Mouse (Mus musculus) embryonic facial prominence, embryonic 15.5 days (tissue): ENCODE measurements around the gene Gm17482. TPM values are rescaled to one million over a fixed set of nuclear protein-coding genes. Genes with fewer than 3 reads are reported as not detected.

Experiments used
- ATAC-seq: fragments of 200-750 bp; cut with Nextera tagmentation; 2 replicates; pipeline ENCODE4 v1.8.0; 2017; ENCODE audit warnings: low read depth, moderate TSS enrichment; ENCODE audit not compliant: insufficient number of reproducible peaks, low FRiP score, low TSS enrichment
- H3K27ac ChIP-seq: fragments of 300-500 bp; sonication (generic); replicated peaks from 2 replicates; pipeline ENCODE4 v1.5.1; 2015; ENCODE audit warnings: mild to moderate bottlenecking, inconsistent platforms
- H3K27me3 ChIP-seq: fragments of 300-500 bp; sonication (generic); 2 replicates; pipeline ENCODE4 v1.6.1; 2015; ENCODE audit warnings: inconsistent platforms
- H3K36me3 ChIP-seq: fragments of 300-500 bp; sonication (generic); 2 replicates; pipeline ENCODE4 v1.6.1; 2015; ENCODE audit warnings: mild to moderate bottlenecking, inconsistent platforms
- H3K4me1 ChIP-seq: fragments of 300-500 bp; sonication (generic); 2 replicates; pipeline ENCODE4 v1.6.1; 2015; ENCODE audit warnings: inconsistent platforms
- H3K4me2 ChIP-seq: fragments of 300-500 bp; sonication (generic); replicated peaks from 2 replicates; pipeline ENCODE4 v1.6.1; 2015; ENCODE audit warnings: mild to moderate bottlenecking, inconsistent platforms
- H3K4me3 ChIP-seq: fragments of 300-500 bp; sonication (generic); replicated peaks from 2 replicates; pipeline ENCODE4 v1.5.1; 2015; ENCODE audit warnings: mild to moderate bottlenecking, inconsistent platforms
- H3K9ac ChIP-seq: fragments of 300-500 bp; sonication (generic); 2 replicates; pipeline ENCODE4 v1.6.1; 2015; ENCODE audit warnings: inconsistent platforms
- H3K9me3 ChIP-seq: fragments of 300-500 bp; sonication (generic); replicated peaks from 2 replicates; pipeline ENCODE4 v1.6.1; 2016; ENCODE audit warnings: inconsistent platforms
- WGBS: fragments of 180-500 bp; shearing (Covaris S2); methylation state at CpG from one replicate; pipeline ENCODE4 v1.1.7; 2015; 5-methylcytosine and 5-hydroxymethylcytosine counted together
- polyA plus RNA-seq: library from polyadenylated mRNA; unstranded; fragments of >200 nt; fragmentation: Nextera tagmentation; extraction: Ambion mirVana; gene quantifications from 2 replicates; pipeline ENCODE4 v1.2.1, GENCODE M21; 2015

Gm17482 gene
- polyA plus RNA-seq, 1 experiment from 2014 or later = not detected

DNA sequence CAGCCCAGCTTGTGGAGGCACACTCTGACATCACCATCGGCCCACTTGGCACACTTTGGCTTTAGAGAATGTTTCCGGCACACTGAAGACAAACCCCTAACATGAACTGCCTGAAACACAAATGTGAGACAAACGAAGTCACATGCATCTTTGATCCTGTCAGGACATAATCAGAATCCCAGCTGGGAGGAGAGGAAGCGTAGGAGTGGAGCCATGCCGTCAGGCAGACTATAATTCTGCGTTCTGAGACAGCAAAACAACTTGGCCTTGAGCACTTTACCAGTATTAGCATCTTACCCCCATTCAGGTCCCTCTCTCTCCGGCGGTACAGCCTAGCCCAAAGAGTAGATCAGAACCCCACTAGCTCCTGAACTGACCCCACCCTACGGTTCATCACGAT, 46.2 kb downstream of the Gm17482 start:
- Histone ChIP-seq H3K27me3 (no peaks in the 10 kb centered on the region), H3K36me3 (no peaks in the 10 kb centered on the region), H3K4me2 (no peak overlapping the region), H3K9me3 (no peaks in the 10 kb centered on the region), H3K4me3 (no peak overlapping the region), H3K27ac (no peak overlapping the region), H3K4me1 (peaks cover 10% of the 10 kb centered on the region; the same call in 1 of the 2 replicates), H3K9ac (no peak overlapping the region)
- 78% methylated on average over 10 of the region's 10 CpGs for WGBS
- no peak for ATAC-seq

DNA sequence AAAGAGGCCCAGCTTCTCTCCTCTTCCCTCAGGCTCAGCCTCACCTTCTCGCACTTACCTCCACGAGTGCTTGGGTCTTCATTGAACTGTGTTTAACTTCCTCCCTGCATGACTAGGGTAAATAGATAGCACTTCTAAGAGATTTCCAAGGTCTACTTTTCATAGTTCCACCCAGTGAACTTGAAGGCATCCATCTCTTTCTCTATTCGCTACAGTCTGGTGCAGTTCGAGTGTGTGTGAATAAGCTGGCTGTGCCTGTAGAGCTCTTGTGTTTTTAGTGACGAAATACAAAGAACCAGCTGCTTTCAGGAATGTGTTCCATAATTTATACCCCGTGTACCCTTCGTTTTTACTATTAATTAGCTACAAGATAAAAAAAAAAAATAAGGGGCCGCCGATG, 47.6 kb downstream of the Gm17482 start:
- 74% methylated on average over 9 of the region's 9 CpGs for WGBS
- Histone ChIP-seq H3K36me3 (no peaks in the 10 kb centered on the region), H3K4me1 (peaks cover 10% of the 10 kb centered on the region; the same call in 1 of the 2 replicates), H3K9ac (no peak overlapping the region), H3K9me3 (no peaks in the 10 kb centered on the region), H3K4me3 (no peak overlapping the region), H3K4me2 (no peak overlapping the region), H3K27me3 (no peaks in the 10 kb centered on the region), H3K27ac (no peak overlapping the region)
- no peak for ATAC-seq

DNA sequence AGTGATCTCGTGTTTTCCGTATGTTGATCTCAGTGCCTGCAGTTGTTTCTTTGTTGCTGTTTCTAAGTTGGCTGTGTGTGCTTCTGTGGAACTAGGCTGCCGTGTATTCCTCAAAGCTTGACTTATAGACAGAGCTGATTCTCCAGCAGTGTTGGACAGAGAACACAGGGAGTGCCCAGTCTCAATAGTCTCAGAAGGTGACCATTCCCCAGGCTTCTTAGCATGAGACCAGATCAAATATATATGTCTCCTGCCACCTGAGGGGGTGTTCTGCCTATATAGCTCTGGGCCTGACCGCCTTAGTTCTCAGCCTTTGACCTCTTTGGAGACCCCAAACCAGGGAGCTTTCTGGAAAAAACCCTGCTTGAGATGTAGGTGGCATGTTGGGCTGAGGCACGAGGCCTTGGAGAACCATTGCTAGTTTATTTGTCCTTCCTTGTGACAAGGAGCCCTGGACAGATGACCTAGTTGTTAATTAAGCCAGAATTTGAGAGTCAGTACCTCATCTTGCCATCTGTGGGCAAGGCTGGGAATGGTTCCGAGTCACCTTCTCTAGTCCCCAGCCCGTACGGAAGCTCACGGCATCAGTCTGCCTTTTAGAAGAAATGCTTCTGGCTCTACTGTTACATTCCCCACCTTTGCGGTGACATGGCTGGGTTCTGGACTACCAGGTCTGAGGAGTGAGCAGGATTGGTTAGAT, 48.1 kb downstream of the Gm17482 start:
- Histone ChIP-seq H3K27me3 (no peaks in the 10 kb centered on the region), H3K36me3 (no peaks in the 10 kb centered on the region), H3K4me3 (no peak overlapping the region), H3K9me3 (no peaks in the 10 kb centered on the region), H3K27ac (no peak overlapping the region), H3K4me1 (peaks cover 10% of the 10 kb centered on the region; the same call in 1 of the 2 replicates), H3K9ac (no peak overlapping the region), H3K4me2 (no peak overlapping the region)
- no peak for ATAC-seq
- 88% methylated on average over 10 of the region's 10 CpGs for WGBS

DNA sequence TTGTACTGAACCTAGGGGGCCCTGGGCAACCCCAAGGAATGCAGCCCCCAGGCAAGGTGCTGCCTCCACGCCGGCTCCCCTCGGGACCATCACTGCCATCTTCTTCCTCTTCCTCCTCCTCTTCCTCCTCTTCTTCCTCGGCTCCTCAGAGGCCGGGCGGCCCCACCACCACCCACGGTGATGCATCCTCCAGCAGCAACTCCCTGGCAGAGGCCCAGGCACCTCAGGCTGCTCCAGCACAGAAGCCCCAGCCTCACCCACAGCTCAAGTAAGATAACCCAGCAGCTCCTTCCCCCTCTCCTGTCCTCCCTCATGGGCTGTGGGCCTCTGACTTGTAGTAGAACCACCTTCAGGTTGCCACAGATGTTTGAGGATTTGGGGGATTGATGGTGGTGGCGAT, 50.9 kb downstream of the Gm17482 start:
- no peak overlapping the region for H3K9ac ChIP-seq
- H3K27me3 ChIP-seq = no peaks in the 10 kb centered on the region
- no peaks in the 10 kb centered on the region for H3K36me3 ChIP-seq
- no peak overlapping the region for H3K4me2 ChIP-seq
- 63% methylated on average over 8 of the region's 8 CpGs for WGBS
- no peak overlapping the region for H3K4me3 ChIP-seq
- H3K4me1 ChIP-seq = peaks cover 4% of the 10 kb centered on the region; the same call in 1 of the 2 replicates
- no peaks in the 10 kb centered on the region for H3K9me3 ChIP-seq
- ATAC-seq = peak; percentile 37; the same call in 1 of the 2 replicates
- no peak overlapping the region for H3K27ac ChIP-seq

DNA sequence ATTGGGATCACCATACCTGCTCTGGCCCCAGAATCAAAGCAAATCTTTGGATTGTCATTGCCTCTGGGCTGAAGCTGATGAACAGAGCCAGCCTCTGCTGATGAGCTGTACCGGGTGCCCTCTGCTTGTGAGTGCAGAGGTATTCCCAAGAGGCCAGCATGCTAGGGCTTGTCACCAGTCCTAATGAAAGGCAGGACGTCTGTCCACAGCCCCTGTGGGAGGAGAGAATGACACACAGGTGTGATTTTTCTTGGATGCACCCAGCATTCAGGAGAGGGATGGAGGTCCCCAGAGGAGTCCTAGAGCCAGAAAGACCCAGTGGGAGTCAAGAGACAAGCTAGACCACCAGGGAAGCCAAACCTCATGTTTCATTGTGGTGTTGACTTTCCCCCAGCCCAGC, 52.5 kb downstream of the Gm17482 start:
- no peak overlapping the region for H3K4me2 ChIP-seq
- H3K9me3 ChIP-seq = no peaks in the 10 kb centered on the region
- H3K9ac ChIP-seq = no peak overlapping the region
- H3K36me3 ChIP-seq = no peaks in the 10 kb centered on the region
- H3K27ac ChIP-seq = no peak overlapping the region
- no peaks in the 10 kb centered on the region for H3K27me3 ChIP-seq
- peaks cover 4% of the 10 kb centered on the region; the same call in 1 of the 2 replicates for H3K4me1 ChIP-seq
- H3K4me3 ChIP-seq = no peak overlapping the region
- 48% methylated on average over 2 of the region's 2 CpGs for WGBS
- ATAC-seq = peak; percentile 15

DNA sequence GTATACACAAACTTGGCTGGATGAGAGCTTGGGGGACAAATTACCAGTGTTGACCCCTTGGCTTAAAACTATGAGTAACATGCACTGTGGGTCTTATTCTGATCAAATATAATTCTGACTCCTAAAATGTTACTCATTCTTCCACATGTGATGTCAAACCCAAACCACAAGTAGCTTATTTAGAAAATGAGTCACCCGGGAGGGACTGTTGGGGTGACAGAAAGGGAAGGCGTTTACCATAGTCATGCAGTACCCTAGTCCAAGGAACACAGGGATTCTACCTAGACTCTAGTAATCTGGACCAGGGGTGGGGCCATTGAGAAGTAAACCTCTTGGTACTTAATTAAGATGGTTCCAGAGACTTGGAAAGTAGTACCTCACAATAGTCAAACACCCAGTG, 57.0 kb downstream of the Gm17482 start:
- H3K4me3 ChIP-seq = no peak overlapping the region
- H3K4me2 ChIP-seq = no peak overlapping the region
- no peaks in the 10 kb centered on the region for H3K27me3 ChIP-seq
- H3K27ac ChIP-seq = no peak overlapping the region
- H3K4me1 ChIP-seq = no peaks in the 10 kb centered on the region
- 65% methylated on average over 2 of the region's 2 CpGs for WGBS
- H3K9me3 ChIP-seq = no peaks in the 10 kb centered on the region
- no peaks in the 10 kb centered on the region for H3K36me3 ChIP-seq
- no peak for ATAC-seq
- H3K9ac ChIP-seq = no peak overlapping the region

DNA sequence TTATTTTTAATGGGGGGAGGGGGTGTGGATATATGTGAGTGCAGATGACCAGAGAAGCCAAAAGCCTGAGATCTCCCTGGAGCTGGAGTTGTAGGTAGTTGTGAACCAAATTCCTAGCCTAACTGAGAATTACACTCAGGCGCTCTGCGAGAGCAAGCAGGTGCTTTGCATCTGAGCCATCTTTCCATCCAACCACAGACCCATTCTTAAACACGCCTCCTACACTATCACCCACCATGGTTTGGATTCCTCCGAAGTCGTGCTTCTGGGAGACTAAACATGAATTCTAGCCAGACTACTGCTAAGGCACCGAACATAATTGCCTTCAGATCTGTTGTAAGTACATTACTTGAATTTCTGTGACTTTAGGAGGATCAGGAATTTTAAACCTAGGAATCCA, 59.3 kb downstream of the Gm17482 start:
- Histone ChIP-seq H3K9me3 (no peaks in the 10 kb centered on the region), H3K9ac (no peak overlapping the region), H3K4me3 (no peak overlapping the region), H3K36me3 (no peaks in the 10 kb centered on the region), H3K27ac (no peak overlapping the region), H3K4me2 (no peak overlapping the region), H3K27me3 (no peaks in the 10 kb centered on the region), H3K4me1 (0 out of 2 replicates have a peak, but pooled peaks cover 3% of the 10 kb centered on the region)
- 46% methylated on average over 6 of the region's 6 CpGs for WGBS
- ATAC-seq = no peak

DNA sequence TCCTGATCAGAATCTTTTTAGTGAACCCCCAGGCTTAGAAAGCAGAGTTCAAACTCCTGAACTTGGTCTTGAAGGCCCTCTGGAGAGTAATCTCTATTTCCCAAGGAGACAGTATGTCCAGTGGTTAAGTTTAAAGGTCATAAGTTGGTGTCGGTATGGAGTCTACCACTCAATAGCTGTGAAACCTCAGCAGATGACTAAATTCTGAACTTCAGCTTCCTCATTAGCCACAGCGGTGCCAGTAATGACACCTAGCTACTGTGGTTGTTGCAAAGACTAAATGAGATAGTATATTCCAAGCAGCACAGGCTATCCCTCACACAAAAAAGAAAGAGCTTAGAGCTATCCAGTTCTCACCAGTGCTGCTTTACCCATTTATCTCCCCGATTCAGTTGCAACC, 61.1 kb downstream of the Gm17482 start:
- Histone ChIP-seq H3K4me2 (no peak overlapping the region), H3K27ac (no peak overlapping the region), H3K9ac (no peak overlapping the region), H3K9me3 (no peaks in the 10 kb centered on the region), H3K27me3 (no peaks in the 10 kb centered on the region), H3K4me1 (0 out of 2 replicates have a peak, but pooled peaks cover 3% of the 10 kb centered on the region), H3K36me3 (no peaks in the 10 kb centered on the region), H3K4me3 (no peak overlapping the region)
- WGBS = 93% methylated on average over 3 of the region's 3 CpGs
- no peak for ATAC-seq

DNA sequence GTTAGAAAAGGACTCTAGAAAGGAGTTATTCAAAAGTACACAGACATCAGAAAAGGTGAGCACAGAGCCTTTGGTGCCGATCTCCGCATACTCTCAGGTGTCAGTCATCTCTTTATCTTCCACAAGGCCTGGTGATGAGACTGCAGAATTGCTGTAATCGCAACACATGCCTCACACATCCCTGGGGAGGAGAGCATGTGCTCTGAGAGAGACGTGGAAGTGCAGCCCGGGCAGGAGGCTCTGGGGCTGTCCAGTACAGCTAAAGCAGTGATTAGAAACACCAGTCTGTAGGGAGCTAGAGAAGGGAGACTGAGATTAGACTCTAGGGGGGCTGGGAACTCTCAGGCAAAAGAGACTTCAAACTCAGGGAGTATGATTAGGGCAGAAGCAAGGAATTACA, 63.4 kb downstream of the Gm17482 start:
- H3K4me1 ChIP-seq = 0 out of 2 replicates have a peak, but pooled peaks cover 3% of the 10 kb centered on the region
- H3K27ac ChIP-seq = no peak overlapping the region
- H3K9ac ChIP-seq = no peak overlapping the region
- ATAC-seq = no peak
- H3K9me3 ChIP-seq = no peaks in the 10 kb centered on the region
- H3K4me3 ChIP-seq = no peak overlapping the region
- 50% methylated on average over 5 of the region's 5 CpGs for WGBS
- no peaks in the 10 kb centered on the region for H3K27me3 ChIP-seq
- H3K36me3 ChIP-seq = no peaks in the 10 kb centered on the region
- H3K4me2 ChIP-seq = no peak overlapping the region

DNA sequence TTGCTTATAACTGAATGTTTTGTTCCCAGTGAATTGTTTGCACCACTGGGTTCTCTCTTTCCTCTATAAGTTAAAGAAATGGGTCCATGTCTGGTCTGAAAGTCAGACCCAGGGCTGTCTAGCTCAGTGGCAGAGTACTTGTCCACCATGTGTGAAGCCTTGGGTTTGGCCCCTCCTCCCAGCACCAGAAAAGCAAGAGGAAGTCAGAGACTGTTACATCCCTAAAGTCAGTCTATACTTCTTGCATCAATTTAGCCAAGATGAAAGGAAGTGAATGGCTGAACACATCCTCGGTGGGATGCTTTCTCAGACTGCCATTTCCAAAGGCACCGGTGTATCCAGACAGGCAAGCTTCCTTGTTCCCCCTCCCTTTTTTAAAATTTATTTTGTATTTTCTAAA, 63.9 kb downstream of the Gm17482 start:
- Histone ChIP-seq H3K36me3 (no peaks in the 10 kb centered on the region), H3K27me3 (no peaks in the 10 kb centered on the region), H3K27ac (no peak overlapping the region), H3K9ac (no peak overlapping the region), H3K9me3 (no peaks in the 10 kb centered on the region), H3K4me2 (no peak overlapping the region), H3K4me3 (no peak overlapping the region), H3K4me1 (0 out of 2 replicates have a peak, but pooled peaks cover 3% of the 10 kb centered on the region)
- no peak for ATAC-seq
- 54% methylated on average over 2 of the region's 2 CpGs for WGBS

DNA sequence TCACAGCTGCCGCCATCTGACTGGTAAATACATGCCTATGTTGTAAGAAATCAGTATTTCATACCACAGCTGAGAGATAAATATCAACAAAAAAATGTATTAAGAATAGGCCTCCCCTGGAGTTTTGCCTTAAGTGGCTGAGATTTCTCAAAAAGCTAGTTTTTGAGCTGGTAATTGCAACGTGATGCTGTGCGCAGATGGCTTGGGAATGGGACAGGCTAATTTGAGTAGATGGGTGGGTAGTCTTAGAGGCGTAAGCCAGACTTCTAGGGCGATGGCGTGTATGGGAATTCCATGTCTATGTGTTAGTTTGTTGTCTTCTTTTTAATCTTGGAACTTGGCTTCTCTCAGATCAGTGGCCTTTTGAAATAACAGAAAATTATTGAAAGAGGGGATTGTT, 64.7 kb downstream of the Gm17482 start:
- Histone ChIP-seq H3K36me3 (no peaks in the 10 kb centered on the region), H3K27ac (no peak overlapping the region), H3K4me3 (no peak overlapping the region), H3K27me3 (no peaks in the 10 kb centered on the region), H3K4me1 (0 out of 2 replicates have a peak, but pooled peaks cover 3% of the 10 kb centered on the region), H3K4me2 (no peak overlapping the region), H3K9me3 (no peaks in the 10 kb centered on the region), H3K9ac (no peak overlapping the region)
- 78% methylated on average over 6 of the region's 6 CpGs for WGBS
- ATAC-seq = no peak

DNA sequence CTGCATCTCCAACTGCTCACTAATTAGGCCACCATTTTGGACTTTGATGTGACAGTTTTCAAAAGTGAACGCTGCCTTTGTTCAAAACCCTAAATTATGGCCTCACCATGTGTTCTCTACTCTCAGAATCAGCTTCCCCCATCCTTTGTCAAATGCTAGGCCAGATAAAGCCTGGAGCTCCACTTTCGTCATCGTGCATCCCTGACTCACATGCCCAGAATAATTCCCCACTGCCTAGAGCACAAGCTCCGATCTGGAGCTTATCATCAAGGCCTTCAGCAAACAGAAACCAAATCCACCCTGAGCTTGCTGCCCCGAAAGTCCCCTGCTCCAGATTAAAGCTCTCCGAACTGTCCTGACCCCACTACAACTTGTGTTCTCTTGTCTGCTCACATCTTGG, 65.5 kb downstream of the Gm17482 start:
- H3K27me3 ChIP-seq = no peaks in the 10 kb centered on the region
- no peak overlapping the region for H3K9ac ChIP-seq
- no peak overlapping the region for H3K27ac ChIP-seq
- no peaks in the 10 kb centered on the region for H3K36me3 ChIP-seq
- no peak for ATAC-seq
- WGBS = 56% methylated on average over 6 of the region's 6 CpGs
- H3K4me1 ChIP-seq = 0 out of 2 replicates have a peak, but pooled peaks cover 3% of the 10 kb centered on the region
- H3K4me2 ChIP-seq = no peak overlapping the region
- no peak overlapping the region for H3K4me3 ChIP-seq
- H3K9me3 ChIP-seq = no peaks in the 10 kb centered on the region
